Mouse (Mus musculus) liver, postnatal 0 days (tissue): ENCODE data around the gene Stat5b. TPM values are rescaled to one million over a fixed set of nuclear protein-coding genes. Genes with fewer than 3 reads are reported as not detected.

Experiments
- ATAC-seq: fragments of 200-750 bp; cut with Nextera tagmentation; 2 replicates; pipeline ENCODE4 v1.8.0; 2017; ENCODE audit warnings: mild to moderate bottlenecking, moderate library complexity
- DNase-seq: peaks from one replicate; pipeline ENCODE4 v3.0.0-alpha.2; 2016
- H3K27ac ChIP-seq: fragments of 300-500 bp; sonication (generic); 2 replicates; pipeline ENCODE4 v1.5.1; 2014; ENCODE audit warnings: antibody characterized with exemption, moderate library complexity, mild to moderate bottlenecking, low read depth
- H3K27me3 ChIP-seq: fragments of 300-500 bp; sonication (generic); 2 replicates; pipeline ENCODE4 v1.6.1; 2014; ENCODE audit warnings: low read length, control low read depth, mixed read lengths; ENCODE audit not compliant: insufficient read depth
- H3K36me3 ChIP-seq: fragments of 300-500 bp; sonication (generic); replicated peaks from 2 replicates; pipeline ENCODE4 v1.6.1; 2014; ENCODE audit warnings: mild to moderate bottlenecking, control low read depth, low read length, moderate library complexity, mixed read lengths; ENCODE audit not compliant: insufficient read depth
- H3K4me1 ChIP-seq: fragments of 300-500 bp; sonication (generic); 2 replicates; pipeline ENCODE4 v1.6.1; 2014; ENCODE audit warnings: antibody characterized with exemption, mild to moderate bottlenecking, control low read depth; ENCODE audit not compliant: insufficient read depth
- H3K4me2 ChIP-seq: fragments of 300-500 bp; sonication (generic); 2 replicates; pipeline ENCODE4 v1.6.1; 2014; ENCODE audit warnings: low read depth, mild to moderate bottlenecking, low read length, moderate library complexity, mixed read lengths
- H3K4me3 ChIP-seq: fragments of 300-500 bp; sonication (generic); 2 replicates; pipeline ENCODE4 v1.5.1; 2014; ENCODE audit warnings: low read depth, low read length
- H3K9ac ChIP-seq: fragments of 300-500 bp; sonication (generic); replicated peaks from 2 replicates; pipeline ENCODE4 v1.6.1; 2014; ENCODE audit warnings: mild to moderate bottlenecking, moderate library complexity
- H3K9me3 ChIP-seq: fragments of 300-500 bp; sonication (generic); 2 replicates; pipeline ENCODE4 v1.6.1; 2016; ENCODE audit warnings: mild to moderate bottlenecking, control low read depth, low read length, mixed read lengths
- CTCF ChIP-seq: sonication (generic); IDR thresholded peaks from 2 replicates; pipeline ENCODE4 v1.5.1; 2016; ENCODE audit warnings: antibody characterized with exemption, low read depth
- EP300 ChIP-seq: IDR thresholded peaks from 2 replicates; pipeline ENCODE4 v1.6.1; 2016; ENCODE audit warnings: antibody characterized with exemption, low read depth, mild to moderate bottlenecking
- WGBS: fragments of 180-500 bp; shearing (Covaris S2); extraction: QIAGEN DNeasy Blood & Tissue Kit; methylation state at CpG from one replicate; pipeline ENCODE4 v1.1.7; 2014; ENCODE audit not compliant: insufficient replicate concordance; 5-methylcytosine and 5-hydroxymethylcytosine counted together
- polyA plus RNA-seq: library from polyadenylated mRNA; unstranded; fragments of >200 nt; fragmentation: Nextera tagmentation; extraction: Ambion mirVana; gene quantifications from 2 replicates; pipeline ENCODE4 v1.2.1, GENCODE M21; 2015

The Stat5b gene
- polyA plus RNA-seq, 1 experiment from 2014 or later: 15.4 TPM

- Histone ChIP-seq H3K9me3 (no peaks in the 10 kb centered on the region), H3K9ac (no peak overlapping the region), H3K36me3 (peaks cover 61% of the 10 kb centered on the region), H3K4me3 (no peak overlapping the region), H3K4me2 (no peak overlapping the region), H3K4me1 (no peaks in the 10 kb centered on the region), H3K27me3 (no peaks in the 10 kb centered on the region), H3K27ac (no peak overlapping the region)
- no peak for ATAC-seq
- no peak for DNase-seq
- TF ChIP-seq CTCF (no peak), EP300 (no peak)
- WGBS: 91% methylated on average over 3 of the region's 3 CpGs
Observed at GRCm38 (mm10) chr11:100789702-100790101, 60.8 kb downstream of the Stat5b start.

- no peak overlapping the region for H3K4me2 ChIP-seq
- ATAC-seq: no peak
- no peak overlapping the region for H3K27ac ChIP-seq
- peaks cover 71% of the 10 kb centered on the region for H3K36me3 ChIP-seq
- 90% methylated on average over 2 of the region's 2 CpGs for WGBS
- TF ChIP-seq CTCF: no peak
- no peaks in the 10 kb centered on the region for H3K4me1 ChIP-seq
- H3K4me3 ChIP-seq: no peak overlapping the region
- no peaks in the 10 kb centered on the region for H3K27me3 ChIP-seq
- no peak for DNase-seq
- H3K9me3 ChIP-seq: no peaks in the 10 kb centered on the region
- H3K9ac ChIP-seq: no peak overlapping the region
Observed at GRCm38 (mm10) chr11:100785774-100786173, 64.8 kb downstream of the Stat5b start.

GRCm38 (mm10) chr11:100784286-100784685, 66.2 kb downstream of the Stat5b start:
- DNase-seq (no peak), ATAC-seq (no peak)
- Histone ChIP-seq H3K27me3 (no peaks in the 10 kb centered on the region), H3K27ac (no peak overlapping the region), H3K4me2 (no peak overlapping the region), H3K4me3 (no peak overlapping the region), H3K36me3 (peaks cover 78% of the 10 kb centered on the region), H3K9ac (no peak overlapping the region), H3K4me1 (no peaks in the 10 kb centered on the region), H3K9me3 (no peaks in the 10 kb centered on the region)
- no peak for TF ChIP-seq CTCF
- no peak for TF ChIP-seq EP300
- 81% methylated on average over 8 of the region's 8 CpGs for WGBS

DNA sequence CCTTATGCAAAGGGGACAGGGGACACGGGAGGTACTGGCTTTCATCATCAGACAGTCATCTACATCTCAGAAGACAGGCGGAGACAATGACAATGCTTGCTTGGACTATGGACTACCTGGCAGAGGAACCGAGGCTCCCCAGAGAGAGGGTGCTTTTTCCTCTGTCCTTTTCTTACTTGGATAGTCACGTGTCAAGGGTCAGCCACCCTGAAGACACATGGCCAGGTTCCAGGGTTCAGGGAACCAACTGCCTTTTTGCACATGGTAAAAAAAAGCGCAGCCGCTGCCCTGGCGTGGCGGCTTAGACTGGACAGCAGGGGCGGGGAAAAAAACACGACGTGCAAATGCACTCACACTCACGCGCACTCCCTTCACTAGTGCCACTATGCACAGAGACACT, 68.0 kb downstream of the Stat5b start:
- H3K4me2 ChIP-seq: no peak overlapping the region
- WGBS: 90% methylated on average over 13 of the region's 13 CpGs
- DNase-seq (no peak), ATAC-seq (no peak)
- H3K36me3 ChIP-seq: peaks cover 66% of the 10 kb centered on the region
- H3K9me3 ChIP-seq: no peaks in the 10 kb centered on the region
- no peak overlapping the region for H3K4me3 ChIP-seq
- no peak overlapping the region for H3K9ac ChIP-seq
- no peaks in the 10 kb centered on the region for H3K27me3 ChIP-seq
- no peak for TF ChIP-seq CTCF
- no peak for TF ChIP-seq EP300
- H3K27ac ChIP-seq: no peak overlapping the region
- H3K4me1 ChIP-seq: no peaks in the 10 kb centered on the region

- Histone ChIP-seq H3K4me1 (no peaks in the 10 kb centered on the region), H3K9ac (no peak overlapping the region), H3K4me3 (no peak overlapping the region), H3K27me3 (no peaks in the 10 kb centered on the region), H3K9me3 (no peaks in the 10 kb centered on the region), H3K27ac (no peak overlapping the region), H3K36me3 (peaks cover 61% of the 10 kb centered on the region), H3K4me2 (no peak overlapping the region)
- TF ChIP-seq EP300 (no peak), CTCF (no peak)
- no peak for DNase-seq
- no peak for ATAC-seq
- 82% methylated on average over 15 of the region's 15 CpGs for WGBS
Observed at GRCm38 (mm10) chr11:100781763-100782475, 68.6 kb downstream of the Stat5b start.

- Histone ChIP-seq H3K4me2 (no peak overlapping the region), H3K4me1 (no peaks in the 10 kb centered on the region), H3K9ac (no peak overlapping the region), H3K36me3 (peaks cover 45% of the 10 kb centered on the region), H3K9me3 (no peaks in the 10 kb centered on the region), H3K4me3 (no peak overlapping the region), H3K27me3 (no peaks in the 10 kb centered on the region), H3K27ac (no peak overlapping the region)
- DNase-seq: no peak
- no peak for ATAC-seq
- TF ChIP-seq EP300 (no peak), CTCF (no peak)
- 78% methylated on average over 8 of the region's 8 CpGs for WGBS
Observed at GRCm38 (mm10) chr11:100780247-100780646, 70.3 kb downstream of the Stat5b start.

DNA sequence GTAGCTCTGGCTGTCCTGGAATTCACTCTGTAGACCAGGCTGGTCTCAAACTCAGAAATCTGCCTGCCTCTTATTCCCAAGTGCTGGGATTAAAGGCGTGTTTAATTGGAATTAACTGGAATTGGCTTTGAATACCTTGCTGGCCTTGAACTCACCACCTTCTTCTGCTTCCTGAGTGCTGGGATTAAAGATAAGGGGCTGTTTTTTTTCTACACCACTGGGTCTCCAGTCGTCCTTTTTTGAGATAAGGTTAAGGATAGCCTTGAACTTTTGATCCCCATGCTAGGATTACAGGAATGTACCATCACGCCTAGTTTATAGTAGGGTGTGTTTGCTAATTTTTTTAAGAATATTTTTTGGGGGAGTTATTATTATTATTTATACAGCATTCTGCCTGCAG, 72.5 kb downstream of the Stat5b start:
- Histone ChIP-seq H3K4me1 (no peaks in the 10 kb centered on the region), H3K4me3 (no peak overlapping the region), H3K36me3 (peaks cover 26% of the 10 kb centered on the region), H3K27me3 (no peaks in the 10 kb centered on the region), H3K27ac (no peak overlapping the region), H3K9me3 (no peaks in the 10 kb centered on the region), H3K4me2 (no peak overlapping the region), H3K9ac (no peak overlapping the region)
- 60% methylated on average over 3 of the region's 3 CpGs for WGBS
- no peak for DNase-seq
- ATAC-seq: no peak
- TF ChIP-seq EP300 (no peak), CTCF (no peak)
